Mouse (Mus musculus): Measurements from ENCODE around the gene Vezt.

Vezt gene

DNA sequence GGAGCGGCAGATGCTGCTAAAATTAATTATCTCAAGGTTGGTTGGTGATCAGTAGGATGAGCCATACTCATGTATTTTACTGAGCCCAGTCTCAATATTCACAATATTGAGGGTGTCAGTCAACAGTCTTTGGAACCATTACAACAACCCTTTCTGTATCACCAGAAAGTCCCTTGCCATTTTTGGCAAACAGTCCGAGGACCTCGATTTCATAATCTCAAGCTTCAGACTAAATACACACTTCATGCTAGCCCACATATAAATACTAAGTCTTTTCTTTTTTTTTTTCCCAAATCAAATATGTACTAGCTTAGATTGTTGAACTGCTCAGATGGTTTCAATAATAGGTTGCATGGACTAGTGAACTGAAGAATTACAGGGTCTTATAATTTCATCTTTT lies 84.6 kb downstream of the Vezt start:
- no peak for DNase-seq (ENCODE audit: low spot score in 2 of 2)

DNA sequence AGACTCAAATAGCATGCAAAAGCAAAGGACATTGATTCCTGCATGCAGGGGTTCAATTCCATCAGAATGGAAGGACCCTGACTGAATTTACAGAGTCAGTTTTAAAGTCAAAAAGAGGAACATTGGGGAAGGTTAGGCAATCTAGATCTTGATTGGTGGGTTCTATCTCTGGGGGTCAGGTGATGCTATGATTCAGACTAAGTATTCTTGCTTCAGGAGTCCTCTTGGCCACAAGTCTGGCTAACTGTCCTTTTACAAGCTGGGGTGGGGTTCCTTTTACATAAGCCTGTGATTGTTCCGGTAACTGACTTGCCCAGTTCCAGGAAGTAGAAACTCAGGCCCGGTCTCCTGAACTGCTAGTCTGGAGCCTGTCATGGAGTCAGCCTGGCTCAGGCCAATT lies 85.7 kb downstream of the Vezt start:
- no peak for DNase-seq (ENCODE audit: low spot score in 2 of 2)

DNA sequence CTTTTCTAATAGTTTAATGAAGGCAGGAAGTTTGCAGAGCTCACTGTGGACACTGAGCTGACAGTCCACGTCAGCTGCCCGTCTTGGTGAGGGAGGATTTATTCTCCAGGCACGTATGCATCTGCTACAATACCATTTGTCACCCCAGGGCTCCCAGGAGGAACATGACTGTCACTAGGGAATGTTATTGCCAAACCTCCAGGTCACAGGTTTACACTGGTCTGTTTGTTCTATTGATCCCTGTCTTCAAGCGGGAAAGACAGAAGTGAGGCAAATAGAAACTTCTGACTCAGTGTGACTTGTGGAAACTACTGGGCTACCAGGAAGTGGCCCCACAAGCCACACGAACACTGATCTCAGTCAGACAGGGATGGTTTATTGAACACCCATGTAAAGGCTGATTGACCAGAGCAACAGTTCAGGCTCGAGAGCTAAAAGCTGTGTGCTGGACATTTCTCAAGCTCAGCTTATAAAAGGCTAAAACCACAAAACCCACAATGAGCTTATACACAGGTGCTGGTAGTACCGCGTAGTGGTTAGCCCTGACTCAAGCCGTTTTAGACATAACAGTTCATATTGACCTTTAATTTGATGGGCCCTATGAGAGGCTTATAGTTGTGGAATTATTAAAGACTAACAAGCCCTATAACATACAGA lies 89.6 kb downstream of the Vezt start:
- no peak for DNase-seq (ENCODE audit: low spot score in 2 of 2)

DNA sequence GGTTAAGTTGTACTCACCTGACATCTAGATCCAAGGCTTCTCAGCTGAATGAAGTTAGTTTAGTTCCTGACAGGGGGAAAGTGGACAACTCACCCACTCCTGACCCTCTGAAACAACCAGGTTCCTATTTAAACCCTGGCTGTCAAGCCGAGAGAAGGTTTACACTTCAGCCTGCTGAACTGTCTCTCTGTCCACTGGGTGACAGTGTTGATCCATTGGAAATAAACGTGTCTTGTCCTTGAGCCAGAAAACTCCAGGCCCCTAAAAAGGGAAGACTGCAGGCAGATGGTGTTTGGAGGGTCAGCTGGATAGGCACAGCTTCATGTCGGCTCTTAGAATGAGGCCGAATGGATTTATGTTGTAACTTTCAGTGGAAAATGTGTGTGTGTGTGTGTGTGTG lies 90.3 kb downstream of the Vezt start:
- DNase-seq (ENCODE audit: low spot score in 2 of 2): peak; percentile 25 to 32

DNA sequence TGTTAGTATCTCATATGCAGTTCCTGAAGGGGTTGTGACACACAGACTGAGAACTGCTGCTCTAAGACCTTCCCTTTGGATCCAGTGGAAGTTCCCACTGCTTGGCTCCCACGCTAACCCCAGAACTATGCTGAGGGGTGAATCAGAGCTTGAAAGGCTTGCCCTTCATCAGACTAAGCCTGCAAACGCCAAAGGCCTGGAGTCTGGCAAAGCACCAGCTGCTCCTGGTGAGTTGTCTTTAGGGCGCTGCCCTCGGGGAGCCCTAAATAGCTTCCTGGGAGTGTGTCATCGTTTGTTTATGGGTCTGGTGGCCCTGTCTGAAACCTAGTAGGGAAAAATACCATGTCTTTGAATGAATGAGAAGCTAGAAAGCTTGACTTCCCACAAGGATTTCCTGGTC lies 91.4 kb downstream of the Vezt start:
- DNase-seq (ENCODE audit: low spot score in 2 of 2): no peak

DNA sequence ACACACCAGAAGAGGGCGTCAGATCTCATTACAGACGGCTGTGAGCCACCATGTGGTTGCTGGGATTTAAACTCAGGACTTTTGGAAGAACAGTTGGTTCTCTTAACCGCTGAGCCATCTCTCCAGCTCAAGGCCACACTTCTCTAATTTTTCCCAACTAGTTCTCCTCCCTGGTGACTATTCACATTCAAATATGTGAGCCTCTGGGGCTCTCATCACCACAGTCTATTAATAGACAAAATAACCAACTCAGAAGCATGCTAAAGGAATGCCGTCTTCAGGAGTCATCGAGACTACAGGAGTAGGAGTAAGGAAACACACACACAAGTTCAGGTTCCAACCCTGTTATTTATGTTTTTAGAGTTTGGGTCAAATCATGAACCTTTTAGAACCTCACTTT lies 95.3 kb downstream of the Vezt start:
- DNase-seq (ENCODE audit: low spot score in 2 of 2): no peak

DNA sequence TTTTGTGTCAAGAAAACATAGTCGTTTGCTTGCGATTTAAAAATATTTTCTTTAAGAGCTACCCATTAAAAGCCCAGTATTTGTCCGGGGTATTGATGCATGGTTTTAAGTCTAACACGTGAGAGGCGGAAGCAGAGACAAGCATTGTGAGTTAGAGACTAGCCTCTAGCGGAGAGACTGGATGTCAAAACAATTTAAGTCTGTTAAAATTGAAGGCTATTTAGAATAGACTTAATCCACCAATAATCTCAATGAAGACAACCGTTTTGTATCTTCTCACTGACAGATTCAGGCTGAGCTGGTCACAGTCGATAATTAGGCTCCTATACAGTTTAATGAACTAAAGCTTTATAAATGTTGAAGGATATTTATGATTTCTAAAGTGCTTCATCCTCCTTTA lies 95.9 kb downstream of the Vezt start:
- DNase-seq (ENCODE audit: low spot score in 2 of 2): no peak

- DNase-seq (ENCODE audit: low spot score in 2 of 2): no peak
These were observed 96.8 kb downstream of the Vezt start for GRCm38 (mm10) chr10:93938844-93939271.

GRCm38 (mm10) chr10:93933980-93934379 lies 101.6 kb downstream of the Vezt start:
- peak in 1 of 2 experiments; percentile 23 for DNase-seq (ENCODE audit: low spot score in 2 of 2)

- no peak for DNase-seq (ENCODE audit: low spot score in 2 of 2)
These were observed 102.8 kb downstream of the Vezt start for GRCm38 (mm10) chr10:93932861-93933260.

DNA sequence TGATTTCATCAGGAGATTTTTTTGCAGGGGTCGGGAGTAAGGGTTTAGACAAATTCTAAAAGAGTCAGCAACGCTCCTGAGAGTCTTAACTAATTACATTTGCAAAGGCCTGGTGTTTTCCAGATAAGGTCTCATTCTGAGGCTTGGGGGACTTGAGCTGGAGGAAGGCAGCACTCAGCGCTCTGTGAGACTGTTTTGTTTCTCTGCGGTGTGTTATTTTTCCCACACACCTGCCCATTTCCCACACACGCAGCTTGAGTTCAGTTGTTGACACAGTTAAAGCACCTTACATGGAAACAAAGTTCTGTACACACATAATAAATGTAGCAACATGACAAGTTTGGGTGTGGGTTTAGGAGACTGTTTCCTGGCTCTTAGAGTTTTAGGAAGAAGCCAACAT lies 103.6 kb downstream of the Vezt start:
- DNase-seq (ENCODE audit: low spot score in 2 of 2): no peak

DNA sequence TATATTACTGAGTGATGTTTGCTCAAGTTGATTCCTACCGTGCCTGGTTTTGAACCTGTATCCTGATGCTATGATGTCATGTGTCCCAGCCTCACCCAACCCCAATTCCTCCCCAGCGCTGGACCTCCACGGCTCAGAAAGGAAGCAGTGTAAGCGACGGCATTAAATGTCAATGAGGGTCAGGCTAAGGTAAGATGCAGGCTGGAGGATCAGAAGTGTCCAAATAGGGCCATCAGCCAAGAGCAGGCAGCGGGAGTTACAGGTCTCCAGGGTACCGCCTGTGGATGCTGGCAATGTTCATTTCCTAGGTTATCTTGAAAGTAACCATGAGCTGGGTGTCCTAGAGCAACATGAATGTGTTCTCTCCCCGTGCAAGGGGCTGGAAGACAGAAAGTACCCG lies 104.2 kb downstream of the Vezt start:
- no peak for DNase-seq (ENCODE audit: low spot score in 2 of 2)

- no peak for DNase-seq (ENCODE audit: low spot score in 2 of 2)
These were observed 105.3 kb downstream of the Vezt start for GRCm38 (mm10) chr10:93930236-93930824.

DNA sequence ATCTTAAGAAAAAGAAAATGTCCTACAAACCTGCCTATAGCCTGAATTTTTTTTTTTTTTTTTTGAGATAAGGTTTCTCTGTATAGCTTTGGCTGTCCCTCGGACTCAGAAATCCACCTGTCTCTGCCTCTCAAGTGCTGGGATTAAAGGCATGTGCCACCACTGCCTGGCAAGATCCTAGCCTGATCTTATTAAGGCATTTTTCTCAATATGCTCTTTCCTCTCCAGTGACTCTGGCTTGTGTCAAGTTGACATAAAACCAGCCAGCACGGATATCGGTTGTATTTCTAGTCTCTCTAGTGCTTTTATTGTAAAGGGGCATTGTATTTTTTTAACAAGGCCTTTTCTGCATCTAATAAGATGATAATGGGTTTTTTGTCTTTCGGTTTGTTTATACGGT lies 111.0 kb downstream of the Vezt start:
- DNase-seq (ENCODE audit: low spot score in 2 of 2): no peak

GRCm38 (mm10) chr10:93921160-93921559 lies 114.5 kb downstream of the Vezt start:
- no peak for DNase-seq (ENCODE audit: low spot score in 2 of 2)

DNA sequence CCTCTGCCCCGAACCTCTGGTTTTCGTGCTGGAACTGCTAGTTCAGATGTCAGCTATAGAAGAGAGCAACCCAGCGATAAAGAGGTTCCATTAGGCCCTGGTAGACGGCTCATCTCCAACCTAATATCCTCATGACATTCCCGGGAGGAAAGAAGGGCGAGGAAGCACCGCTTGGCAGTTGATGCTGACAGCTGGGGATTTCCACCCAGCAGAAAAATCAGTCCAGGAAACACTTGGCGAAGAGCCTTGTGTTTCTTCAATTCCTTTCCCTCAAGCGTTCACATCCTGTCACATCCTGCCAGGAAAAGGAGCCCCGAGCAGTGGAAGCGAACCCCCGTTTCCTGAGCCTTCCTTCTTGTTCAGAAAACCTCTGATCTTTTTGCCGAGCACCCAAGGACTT lies 116.4 kb downstream of the Vezt start:
- peak in 1 of 2 experiments; percentile 5 for DNase-seq (ENCODE audit: low spot score in 2 of 2)

DNA sequence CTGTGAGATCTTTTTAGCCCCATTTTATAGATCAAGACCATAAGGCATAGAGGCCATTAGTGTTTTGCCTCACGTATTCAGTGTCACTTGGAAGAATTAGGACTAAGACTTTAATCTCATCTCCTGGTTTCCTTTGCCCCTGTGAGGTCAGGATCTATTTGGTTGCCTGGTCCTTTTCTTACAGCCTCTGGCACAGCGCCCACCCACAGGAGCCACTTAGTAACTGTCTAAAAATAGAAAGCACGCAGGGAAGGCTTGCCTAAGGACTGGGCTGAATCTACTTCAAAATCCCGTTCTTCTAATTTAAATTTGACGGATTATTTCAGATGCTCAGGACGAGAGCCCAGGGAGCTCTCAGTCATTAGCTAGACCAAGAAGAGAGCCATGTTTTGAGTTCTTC lies 116.9 kb downstream of the Vezt start:
- no peak for DNase-seq (ENCODE audit: low spot score in 2 of 2)

GRCm38 (mm10) chr10:93918087-93918486 lies 117.5 kb downstream of the Vezt start:
- no peak for DNase-seq (ENCODE audit: low spot score in 2 of 2)

GRCm38 (mm10) chr10:93916778-93917177 lies 118.8 kb downstream of the Vezt start:
- DNase-seq (ENCODE audit: low spot score in 2 of 2): no peak

- no peak for DNase-seq (ENCODE audit: low spot score in 2 of 2)
These were observed 119.9 kb downstream of the Vezt start for GRCm38 (mm10) chr10:93915531-93916275.

DNA sequence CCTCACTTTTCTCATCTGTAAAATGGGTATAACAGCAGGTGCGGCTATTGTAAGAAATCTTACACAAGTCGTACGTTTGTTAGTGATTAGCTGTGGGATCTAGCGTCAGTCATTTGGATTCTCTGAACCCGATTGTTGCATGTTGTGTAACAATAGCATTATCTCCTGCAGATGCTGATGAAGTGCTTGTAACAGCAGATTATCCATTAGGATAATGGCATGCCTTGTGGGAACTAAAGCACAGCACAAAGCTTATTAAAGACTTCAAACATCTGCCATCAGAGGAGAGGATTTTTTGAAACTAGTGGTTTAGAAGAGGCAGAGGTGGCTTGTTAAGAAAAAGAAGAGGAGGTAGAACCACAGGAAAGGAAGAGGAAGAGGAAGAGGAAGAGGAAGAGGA lies 122.1 kb downstream of the Vezt start:
- DNase-seq (ENCODE audit: low spot score in 2 of 2): no peak

GRCm38 (mm10) chr10:93912917-93913316 lies 122.7 kb downstream of the Vezt start:
- DNase-seq (ENCODE audit: low spot score in 2 of 2): no peak

Measured in right cerebral cortex, adult 2 months (tissue).